Mouse (Mus musculus) ES-E14 (cell line): ENCODE results near the gene Rnd1. TPM values are rescaled to one million over a fixed set of nuclear protein-coding genes. Genes with fewer than 3 reads are reported as not detected.

Experiments used
- DNase-seq: peaks from one replicate; pipeline ENCODE4 v3.0.0-alpha.2; 2013; ENCODE audit warnings: low read depth, low spot score
- H3K27ac ChIP-seq: 2 replicates; pipeline ENCODE4 v1.5.1; 2012; ENCODE audit warnings: low read depth, mild to moderate bottlenecking, low read length, moderate library complexity, mixed read lengths; ENCODE audit not compliant: poor library complexity, insufficient read depth, severe bottlenecking
- H3K36me3 ChIP-seq: 2 replicates; pipeline ENCODE4 v1.6.1; 2012; ENCODE audit warnings: mild to moderate bottlenecking, low read length, moderate library complexity, mixed read lengths; ENCODE audit not compliant: control insufficient read depth, poor library complexity, insufficient read depth, severe bottlenecking
- H3K4me1 ChIP-seq, 2 experiments: fragments of 150-350 bp in 1 of 2; sonication (generic) in 1 of 2; 2 replicates each; pipeline ENCODE4 v1.6.1; 2012; ENCODE audit warnings: low read length in 2 of 2, mild to moderate bottlenecking in 1 of 2, mixed read lengths in 1 of 2; ENCODE audit not compliant: control insufficient read depth in 2 of 2, insufficient read depth in 2 of 2, poor library complexity in 1 of 2
- H3K4me3 ChIP-seq, 2 experiments: fragments of 150-350 bp in 1 of 2; sonication (generic) in 1 of 2; 2 replicates each; pipeline ENCODE4 v1.5.1; 2012; ENCODE audit warnings: low read length in 2 of 2, low read depth in 1 of 2, mild to moderate bottlenecking in 1 of 2, mixed read lengths in 1 of 2; ENCODE audit not compliant: insufficient read depth in 1 of 2, poor library complexity in 1 of 2, severe bottlenecking in 1 of 2
- H3K9ac ChIP-seq: 2 replicates; pipeline ENCODE4 v1.6.1; 2012; ENCODE audit warnings: low read depth, mild to moderate bottlenecking, low read length, mixed read lengths; ENCODE audit not compliant: poor library complexity, insufficient read depth, severe bottlenecking
- H3K9me3 ChIP-seq: fragments of 150-350 bp; sonication (generic); 2 replicates; pipeline ENCODE4 v1.6.1; 2012; ENCODE audit warnings: low read depth, mild to moderate bottlenecking, low read length; ENCODE audit not compliant: control insufficient read depth, insufficient read depth
- CHD2 ChIP-seq: IDR thresholded peaks from 2 replicates; pipeline ENCODE4 v1.6.1; 2014; ENCODE audit warnings: mild to moderate bottlenecking, low read depth, low read length, inconsistent platforms
- HCFC1 ChIP-seq: IDR thresholded peaks from 2 replicates; pipeline ENCODE4 v1.6.1; 2012; ENCODE audit warnings: low read length, inconsistent platforms, borderline replicate concordance; ENCODE audit not compliant: insufficient read depth
- MAFK ChIP-seq: IDR thresholded peaks from 2 replicates; pipeline ENCODE4 v1.6.1; 2014; ENCODE audit warnings: mild to moderate bottlenecking, low read depth, low read length, inconsistent platforms; ENCODE audit not compliant: insufficient read depth
- ZC3H11A ChIP-seq: IDR thresholded peaks from 2 replicates; pipeline ENCODE4 v1.6.1; 2012; ENCODE audit warnings: low read depth, mild to moderate bottlenecking, inconsistent platforms, low read length, borderline replicate concordance
- ZNF384 ChIP-seq: IDR thresholded peaks from 2 replicates; pipeline ENCODE4 v1.6.1; 2012; ENCODE audit warnings: low read depth, low read length, inconsistent platforms
- in situ Hi-C, 2 experiments: fragments of 600-800 bp; cut with MboI; formaldehyde crosslinking; loops; one replicate each; pipeline ENCODE4 v1.15.1; 2025; ENCODE audit warnings: low sequenced_read_pairs in 2 of 2, inconsistent platforms in 1 of 2; ENCODE audit not compliant: unreplicated experiment in 2 of 2
- total RNA-seq: library from RNA; depleted of rRNA; stranded (reverse); fragments of 300-350 nt; gene quantifications from 2 replicates; pipeline ENCODE4 v1.2.3, GENCODE M21; 2012

Gene Rnd1
- total RNA-seq, 1 experiment: 7.6 TPM

DNA sequence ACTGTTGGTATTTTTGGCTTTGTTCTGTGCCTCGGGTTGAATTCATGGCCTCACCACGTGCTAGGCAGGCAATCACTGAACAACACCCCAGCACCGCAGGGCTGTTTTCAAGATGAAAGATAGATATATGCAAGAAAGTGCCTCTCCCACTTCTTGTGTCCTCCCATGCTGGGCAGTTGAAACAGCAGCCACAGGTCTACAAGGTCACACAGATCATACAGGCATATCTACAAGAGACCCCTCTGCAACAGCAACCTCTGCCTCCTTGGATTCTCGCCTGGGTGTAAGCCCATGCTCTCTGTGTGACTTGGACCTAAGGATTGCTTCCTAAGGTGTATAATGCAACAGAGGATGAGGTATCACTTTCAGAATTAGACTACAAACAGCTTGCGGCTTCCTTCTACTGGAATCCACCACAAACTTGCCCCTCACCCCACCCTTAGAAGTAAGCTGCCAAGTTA is 53.9 kb downstream of the Rnd1 start:
- no peak overlapping the region for H3K27ac ChIP-seq
- TF ChIP-seq HCFC1 (no peak), CHD2 (no peak), MAFK (no peak), ZNF384 (no peak), ZC3H11A (no peak)
- peaks cover 6 to 30% of the 10 kb centered on the region in 2 experiments for H3K4me1 ChIP-seq
- H3K36me3 ChIP-seq: no peaks in the 10 kb centered on the region
- H3K9ac ChIP-seq: no peak overlapping the region
- H3K9me3 ChIP-seq: no peaks in the 10 kb centered on the region
- in situ Hi-C loops: no loop called here
- H3K4me3 ChIP-seq: no peak overlapping the region
- DNase-seq: no peak

DNA sequence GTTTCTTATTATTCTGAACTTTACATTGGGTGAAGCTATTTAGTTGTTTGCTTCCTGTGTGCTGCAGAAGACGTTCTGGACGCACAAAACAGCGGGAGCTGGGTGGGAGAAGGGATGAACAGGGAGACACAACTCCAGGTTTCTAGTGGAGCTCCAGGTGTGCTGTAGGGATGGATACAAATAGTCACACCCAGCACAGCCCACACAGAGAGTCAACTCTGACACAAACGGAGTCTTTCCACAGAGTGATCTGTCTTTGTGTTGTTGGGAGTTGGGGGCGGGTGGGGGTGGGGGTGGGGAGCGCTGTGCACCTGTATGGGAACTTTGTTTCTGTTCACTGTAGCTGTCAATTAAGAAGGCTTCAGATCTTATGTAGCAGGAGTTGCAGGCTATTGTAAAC is 54.5 kb downstream of the Rnd1 start:
- H3K27ac ChIP-seq: no peak overlapping the region
- H3K9me3 ChIP-seq: no peaks in the 10 kb centered on the region
- TF ChIP-seq CHD2: no peak
- TF ChIP-seq ZC3H11A: no peak
- TF ChIP-seq HCFC1: no peak
- TF ChIP-seq MAFK: no peak
- TF ChIP-seq ZNF384: no peak
- H3K4me3 ChIP-seq: no peak overlapping the region
- no peak for DNase-seq
- H3K4me1 ChIP-seq: peaks cover 6 to 25% of the 10 kb centered on the region in 2 experiments
- no peaks in the 10 kb centered on the region for H3K36me3 ChIP-seq
- in situ Hi-C loops: no loop called here
- H3K9ac ChIP-seq: no peak overlapping the region

DNA sequence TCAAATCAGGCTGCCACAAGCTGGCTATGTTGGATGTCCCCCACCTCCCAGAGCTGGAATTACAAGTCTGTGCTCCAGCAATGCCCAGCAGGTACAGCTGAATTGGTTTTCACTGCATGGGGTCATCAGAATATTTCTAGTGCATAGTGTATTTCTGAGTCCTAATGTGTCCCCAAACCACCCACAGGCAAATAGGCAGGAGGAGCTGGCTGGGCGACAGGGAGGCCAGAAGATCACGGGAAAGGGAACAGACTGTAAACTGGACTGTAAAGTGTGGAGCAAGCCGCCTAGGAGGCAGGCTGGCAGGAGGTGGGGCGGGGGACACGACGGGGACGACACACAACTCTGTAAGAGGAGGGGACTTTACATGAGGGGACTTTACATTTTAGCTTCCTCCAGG is 55.1 kb downstream of the Rnd1 start:
- Histone ChIP-seq H3K27ac (no peak overlapping the region), H3K9ac (no peak overlapping the region), H3K36me3 (no peaks in the 10 kb centered on the region), H3K4me1 (peaks cover 3 to 25% of the 10 kb centered on the region in 2 experiments), H3K9me3 (no peaks in the 10 kb centered on the region), H3K4me3 (no peak overlapping the region; a peak in 1 of 4 replicates)
- no peak for DNase-seq
- TF ChIP-seq MAFK: no peak
- TF ChIP-seq HCFC1: no peak
- TF ChIP-seq ZC3H11A: no peak
- TF ChIP-seq CHD2: no peak
- no peak for TF ChIP-seq ZNF384
- in situ Hi-C loops: no loop called here

DNA sequence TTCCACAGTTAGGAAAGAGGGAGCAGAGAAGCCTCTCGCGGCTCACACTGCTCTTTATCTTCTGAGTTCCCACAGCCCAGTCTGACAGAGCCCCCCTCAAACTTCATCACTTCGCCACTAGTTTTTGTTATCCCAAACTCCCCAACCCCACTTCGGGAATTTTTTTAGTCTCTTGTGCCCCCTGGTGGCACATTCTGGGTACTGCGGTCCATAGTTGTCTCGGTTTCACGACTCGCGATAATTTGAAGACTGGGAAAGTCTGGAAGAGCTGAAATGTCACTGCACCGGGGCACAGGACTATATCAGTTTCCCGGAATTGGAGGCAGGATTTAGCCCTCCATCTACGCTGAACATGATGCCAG is 60.1 kb downstream of the Rnd1 start:
- no peak overlapping the region for H3K4me3 ChIP-seq
- H3K9ac ChIP-seq: 0 out of 2 replicates have a peak overlapping the region, but pooled peaks have one; percentile 30
- in situ Hi-C loops: loop anchor here in 1 of 2 experiments (5.0 kb wide), 1 partner anchor 40 kb away; no protein-coding TSS in a partner anchor

More for the DNA sequence above, 60.1 kb downstream of the Rnd1 start:
- no peak; the same call in 1 of the 2 replicates for TF ChIP-seq HCFC1
- TF ChIP-seq CHD2: peak; percentile 85
- TF ChIP-seq ZNF384: 0 out of 2 replicates have a peak, but pooled peaks have one; percentile 34
- no peak for TF ChIP-seq MAFK
- TF ChIP-seq ZC3H11A: peak; percentile 67; the same call in 1 of the 2 replicates
- no peak overlapping the region for H3K27ac ChIP-seq
- H3K4me1 ChIP-seq: peaks cover 0 to 8% of the 10 kb centered on the region in 2 experiments; a peak in 3 of 4 replicates
- peak; percentile 86 for DNase-seq
- H3K36me3 ChIP-seq: no peaks in the 10 kb centered on the region
- no peaks in the 10 kb centered on the region for H3K9me3 ChIP-seq
